Mouse (Mus musculus) lung, postnatal 0 days (tissue): ENCODE data around the gene Arxes2. TPM values are rescaled to one million over a fixed set of nuclear protein-coding genes. Genes with fewer than 3 reads are reported as not detected.
A peak's percentile ranks its signal among the peaks of the same experiment; 100 is the strongest.

ENCODE experiments used
- ATAC-seq: fragments of 200-750 bp; cut with Nextera tagmentation; 2 replicates; pipeline ENCODE4 v1.8.0; 2017; ENCODE audit warnings: moderate library complexity
- DNase-seq: peaks from one replicate; pipeline ENCODE4 v3.0.0-alpha.2; 2016; ENCODE audit warnings: low spot score
- H3K27ac ChIP-seq: fragments of 300-500 bp; sonication (generic); 2 replicates; pipeline ENCODE4 v1.5.1; 2014; ENCODE audit warnings: antibody characterized with exemption, mild to moderate bottlenecking, low read length, mixed read lengths
- H3K27me3 ChIP-seq: fragments of 300-500 bp; sonication (generic); replicated peaks from 2 replicates; pipeline ENCODE4 v1.6.1; 2014; ENCODE audit warnings: low read length, mixed read lengths; ENCODE audit not compliant: insufficient read depth
- H3K36me3 ChIP-seq: fragments of 300-500 bp; sonication (generic); 2 replicates; pipeline ENCODE4 v1.6.1; 2014; ENCODE audit warnings: low read length, mixed read lengths; ENCODE audit not compliant: insufficient read depth
- H3K4me1 ChIP-seq: fragments of 300-500 bp; sonication (generic); 2 replicates; pipeline ENCODE4 v1.6.1; 2014; ENCODE audit warnings: antibody characterized with exemption, low read depth, low read length, mixed read lengths; ENCODE audit not compliant: insufficient read depth
- H3K4me2 ChIP-seq: fragments of 300-500 bp; sonication (generic); replicated peaks from 2 replicates; pipeline ENCODE4 v1.6.1; 2014; ENCODE audit warnings: low read depth, mild to moderate bottlenecking, low read length, moderate library complexity, mixed read lengths
- H3K4me3 ChIP-seq: fragments of 300-500 bp; sonication (generic); 2 replicates; pipeline ENCODE4 v1.5.1; 2014; ENCODE audit warnings: low read depth, low read length
- H3K9ac ChIP-seq: fragments of 300-500 bp; sonication (generic); replicated peaks from 2 replicates; pipeline ENCODE4 v1.6.1; 2014; ENCODE audit warnings: low read depth, mild to moderate bottlenecking
- H3K9me3 ChIP-seq: fragments of 300-500 bp; sonication (generic); 2 replicates; pipeline ENCODE4 v1.6.1; 2016; ENCODE audit warnings: low read length, mixed read lengths
- CTCF ChIP-seq: IDR thresholded peaks from 2 replicates; pipeline ENCODE4 v1.5.1; 2016; ENCODE audit warnings: antibody characterized with exemption, mild to moderate bottlenecking
- EP300 ChIP-seq: IDR thresholded peaks from 2 replicates; pipeline ENCODE4 v1.6.1; 2016; ENCODE audit warnings: antibody characterized with exemption, mild to moderate bottlenecking, control low read depth
- WGBS: fragments of 180-500 bp; shearing (Covaris S2); extraction: QIAGEN DNeasy Blood & Tissue Kit; methylation state at CpG from one replicate; pipeline ENCODE4 v1.1.7; 2014; 5-methylcytosine and 5-hydroxymethylcytosine counted together
- polyA plus RNA-seq: library from polyadenylated mRNA; unstranded; fragments of >200 nt; fragmentation: Nextera tagmentation; extraction: Ambion mirVana; gene quantifications from 2 replicates; pipeline ENCODE4 v1.2.1, GENCODE M21; 2015

The Arxes2 gene
- polyA plus RNA-seq, 1 experiment from 2014 or later, result 79.0 TPM

- H3K36me3 ChIP-seq, result no peaks in the 10 kb centered on the region
- no peaks in the 10 kb centered on the region for H3K27me3 ChIP-seq
- no peak overlapping the region for H3K4me2 ChIP-seq
- no peak overlapping the region for H3K4me3 ChIP-seq
- no peaks in the 10 kb centered on the region for H3K9me3 ChIP-seq
- no peak overlapping the region for H3K9ac ChIP-seq
- 87% methylated on average over 2 of the region's 2 CpGs for WGBS
- no peak overlapping the region for H3K27ac ChIP-seq
- TF ChIP-seq EP300 (no peak), CTCF (no peak)
- DNase-seq (no peak), ATAC-seq (no peak)
- no peaks in the 10 kb centered on the region for H3K4me1 ChIP-seq
Measured at GRCm38 (mm10) chrX:135962342-135962741, 31.3 kb upstream of the Arxes2 start.

GRCm38 (mm10) chrX:135963130-135963529 is 30.5 kb upstream of the Arxes2 start:
- DNase-seq, result no peak
- ATAC-seq, result no peak
- no peaks in the 10 kb centered on the region for H3K9me3 ChIP-seq
- H3K4me2 ChIP-seq, result no peak overlapping the region
- no peak for TF ChIP-seq EP300
- no peak for TF ChIP-seq CTCF
- H3K36me3 ChIP-seq, result no peaks in the 10 kb centered on the region
- H3K27me3 ChIP-seq, result no peaks in the 10 kb centered on the region
- no peak overlapping the region for H3K9ac ChIP-seq
- H3K4me3 ChIP-seq, result no peak overlapping the region
- WGBS, result 67% methylated on average over 6 of the region's 6 CpGs
- no peak overlapping the region for H3K27ac ChIP-seq
- no peaks in the 10 kb centered on the region for H3K4me1 ChIP-seq

GRCm38 (mm10) chrX:135963629-135964028 is 30.0 kb upstream of the Arxes2 start:
- no peak overlapping the region for H3K27ac ChIP-seq
- H3K4me3 ChIP-seq, result no peak overlapping the region
- no peaks in the 10 kb centered on the region for H3K36me3 ChIP-seq
- H3K27me3 ChIP-seq, result no peaks in the 10 kb centered on the region
- TF ChIP-seq EP300, result no peak
- TF ChIP-seq CTCF, result peak; percentile 62
- H3K9ac ChIP-seq, result no peak overlapping the region
- WGBS, result 8% methylated on average over 3 of the region's 3 CpGs
- no peaks in the 10 kb centered on the region for H3K9me3 ChIP-seq
- no peaks in the 10 kb centered on the region for H3K4me1 ChIP-seq
- no peak overlapping the region for H3K4me2 ChIP-seq
- peak; percentile 38 for DNase-seq
- ATAC-seq, result no peak

- Histone ChIP-seq H3K9me3 (no peaks in the 10 kb centered on the region), H3K4me3 (no peak overlapping the region), H3K9ac (no peak overlapping the region), H3K36me3 (no peaks in the 10 kb centered on the region), H3K27me3 (no peaks in the 10 kb centered on the region), H3K4me2 (no peak overlapping the region), H3K27ac (no peak overlapping the region), H3K4me1 (no peaks in the 10 kb centered on the region)
- ATAC-seq, result no peak
- TF ChIP-seq CTCF (no peak), EP300 (no peak)
- no peak for DNase-seq
- WGBS, result 66% methylated on average over 10 of the region's 10 CpGs
Measured at GRCm38 (mm10) chrX:135973597-135974423, 19.8 kb upstream of the Arxes2 start.

GRCm38 (mm10) chrX:135974424-135975225 is 19.0 kb upstream of the Arxes2 start:
- H3K4me3 ChIP-seq, result no peak overlapping the region
- no peaks in the 10 kb centered on the region for H3K36me3 ChIP-seq
- DNase-seq (no peak), ATAC-seq (no peak)
- no peak overlapping the region for H3K9ac ChIP-seq
- H3K4me1 ChIP-seq, result no peaks in the 10 kb centered on the region
- H3K4me2 ChIP-seq, result no peak overlapping the region
- H3K9me3 ChIP-seq, result no peaks in the 10 kb centered on the region
- no peaks in the 10 kb centered on the region for H3K27me3 ChIP-seq
- TF ChIP-seq EP300 (no peak), CTCF (no peak)
- no peak overlapping the region for H3K27ac ChIP-seq
- 57% methylated on average over 20 of the region's 20 CpGs for WGBS

- ATAC-seq (no peak), DNase-seq (peak; percentile 56)
- H3K4me1 ChIP-seq, result no peaks in the 10 kb centered on the region
- no peak overlapping the region for H3K27ac ChIP-seq
- no peaks in the 10 kb centered on the region for H3K36me3 ChIP-seq
- H3K4me3 ChIP-seq, result no peak overlapping the region
- no peak for TF ChIP-seq EP300
- peak; percentile 70 for TF ChIP-seq CTCF
- WGBS, result 19% methylated on average over 8 of the region's 8 CpGs
- H3K27me3 ChIP-seq, result no peaks in the 10 kb centered on the region
- H3K9me3 ChIP-seq, result no peaks in the 10 kb centered on the region
- H3K4me2 ChIP-seq, result no peak overlapping the region
- no peak overlapping the region for H3K9ac ChIP-seq
Measured at GRCm38 (mm10) chrX:135975226-135975552, 18.4 kb upstream of the Arxes2 start.
